Mouse (Mus musculus) Patski (cell line): Measurements from ENCODE around the gene Loxl4. TPM values are rescaled to one million over a fixed set of nuclear protein-coding genes. Genes with fewer than 3 reads are reported as not detected.

Experiments
- ATAC-seq: fragments of 100-300 bp; one replicate; pipeline ENCODE4 v1.8.0; 2021
- CTCF ChIA-PET: fragments of 350-600 bp; sonication (Branson Sonifier 250); formaldehyde crosslinking; loops from one replicate; lab custom pipeline; 2022; ENCODE audit warnings: inconsistent platforms; lab: Charles Lee
- POLR2A ChIA-PET: fragments of 350-600 bp; sonication (Branson Sonifier 250); formaldehyde crosslinking; loops from one replicate; lab custom pipeline; 2022; ENCODE audit warnings: antibody characterized with exemption, inconsistent platforms; lab: Charles Lee
- DNase-seq: peaks from one replicate; pipeline ENCODE4 v3.0.0-alpha.2; 2011; ENCODE audit warnings: low read depth, low spot score
- H3K27me3 ChIP-seq: fragments of 371-371 bp; one replicate; pipeline ENCODE4 v1.5.1; 2021
- CTCF ChIP-seq: fragments of 100-300 bp; IDR thresholded peaks from one replicate; pipeline ENCODE4 v1.5.1; 2021
- in situ Hi-C: fragments of 300-500 bp; cut with MboI; formaldehyde crosslinking; loops from 3 replicates; pipeline ENCODE4 v1.11.1; 2018; ENCODE audit warnings: low pct_unique_long_range_greater_than_20kb, mixed read lengths
- polyA plus RNA-seq: library from polyadenylated mRNA; unstranded; gene quantifications from one replicate; pipeline ENCODE4 v1.2.3, GENCODE M21; 2021

Gene Loxl4
- 0.08 TPM for polyA plus RNA-seq

DNA sequence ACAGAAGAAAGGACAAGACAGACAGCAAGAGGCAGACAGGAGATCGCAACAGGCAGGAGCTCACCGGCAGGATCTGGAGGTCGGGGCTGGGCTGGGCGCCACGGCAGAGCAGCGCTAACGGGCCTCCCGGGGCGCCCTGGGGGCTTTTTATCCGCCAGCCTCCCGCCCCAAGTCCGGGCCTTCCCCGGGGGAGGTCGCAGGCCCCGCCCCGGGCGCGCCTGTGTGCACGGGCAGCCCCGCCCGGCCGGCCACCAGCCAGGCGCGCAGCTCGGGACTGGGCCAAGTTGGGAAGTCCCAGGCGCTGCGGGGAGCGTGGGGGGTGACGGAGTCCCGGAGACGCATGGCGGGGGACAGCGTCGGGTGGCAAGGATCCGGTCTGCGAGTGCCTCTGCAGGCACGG, at the start of gene Loxl4:
Loxl4 (minus strand) TSS at position 160 of the 400 bp plus-strand sequence.
- POLR2A ChIA-PET = interaction anchor here (0.8 to 1.7 kb wide), 2 partner anchors 14 to 47 kb away, joined by 4 to 5 read pairs; no protein-coding TSS in a partner anchor
- ATAC-seq = no peak
- DNase-seq = no peak
- TF ChIP-seq CTCF = no peak
- in situ Hi-C loops = no loop called here
- no peaks in the 10 kb centered on the region for H3K27me3 ChIP-seq
- CTCF ChIA-PET = no interaction called here

DNA sequence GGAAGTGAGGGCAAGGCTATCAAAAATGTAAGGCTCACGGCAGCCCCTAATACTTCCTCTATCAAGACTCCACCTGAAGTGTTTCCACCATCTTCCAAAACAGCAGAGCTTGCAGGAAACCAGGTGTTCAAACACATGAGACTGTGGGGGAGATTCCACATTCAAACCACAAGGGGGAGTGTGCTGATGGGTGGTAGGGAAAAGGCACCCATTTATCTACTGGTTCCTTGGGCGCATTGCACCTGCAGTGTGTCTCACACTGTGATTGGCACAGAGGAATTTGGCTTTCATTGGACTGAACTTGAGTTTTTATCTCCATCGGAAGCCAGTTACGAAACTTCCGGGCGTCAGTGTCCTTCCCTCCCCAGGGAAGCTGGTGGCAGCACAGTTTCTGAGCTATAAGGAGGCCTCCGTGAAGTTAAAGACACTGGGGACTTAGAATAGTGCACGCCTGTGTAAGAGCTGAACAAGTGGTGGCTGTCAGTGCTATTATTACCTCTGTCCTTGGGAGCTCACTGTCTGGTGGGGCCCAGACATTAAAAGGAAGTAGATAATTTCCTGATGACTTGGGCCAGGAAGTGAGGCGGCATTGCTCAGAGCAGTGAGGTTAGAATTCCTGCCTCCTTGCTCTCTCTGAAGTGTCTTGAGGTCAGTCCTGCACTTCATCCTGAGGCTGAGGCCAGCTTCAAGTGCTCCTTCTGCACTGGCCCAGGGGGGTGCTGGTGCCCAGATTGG, 49.0 kb upstream of the Loxl4 start:
- no peak for ATAC-seq

DNA sequence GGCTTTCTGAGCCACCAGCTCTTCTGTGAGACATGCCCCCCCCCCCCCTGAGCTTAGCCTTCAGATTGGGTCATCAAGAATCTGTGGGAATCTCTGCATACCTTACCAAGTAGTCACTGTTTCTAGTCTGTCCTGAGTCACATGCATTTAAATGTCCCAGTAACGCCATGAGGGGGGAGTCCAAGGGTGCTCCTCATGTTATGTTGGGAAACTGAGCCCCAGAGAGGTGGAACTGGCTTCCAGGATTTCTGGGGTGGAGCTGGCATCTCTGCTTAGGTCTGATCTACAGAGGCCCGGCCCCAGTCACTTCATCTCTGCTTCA, 47.6 kb upstream of the Loxl4 start:
- no peaks in the 10 kb centered on the region for H3K27me3 ChIP-seq
- ChIA-PET CTCF (interaction anchor here (0.9 to 5.0 kb wide), 7 partner anchors 13 to 345 kb away, joined by 3 to 25 read pairs (median 4); no protein-coding TSS in a partner anchor), POLR2A (interaction anchor here (0.9 kb wide), 1 partner anchor 48 kb away, joined by 4 read pairs; the partner anchor contains the start of gene Loxl4)
- no peak for TF ChIP-seq CTCF
- ATAC-seq (peak; percentile 76), DNase-seq (peak; percentile 48)
- in situ Hi-C loops = no loop called here

More for the DNA sequence above, 49.0 kb upstream of the Loxl4 start:
- in situ Hi-C loops = no loop called here
- ChIA-PET CTCF (interaction anchor here (0.8 to 5.0 kb wide), 3 partner anchors 21 to 82 kb away, joined by 3 to 25 read pairs (median 4); no protein-coding TSS in a partner anchor), POLR2A (interaction anchor here (1.0 kb wide), 1 partner anchor 83 kb away, joined by 3 read pairs; no protein-coding TSS in a partner anchor)
- no peak for TF ChIP-seq CTCF
- H3K27me3 ChIP-seq = no peaks in the 10 kb centered on the region
- no peak for DNase-seq

DNA sequence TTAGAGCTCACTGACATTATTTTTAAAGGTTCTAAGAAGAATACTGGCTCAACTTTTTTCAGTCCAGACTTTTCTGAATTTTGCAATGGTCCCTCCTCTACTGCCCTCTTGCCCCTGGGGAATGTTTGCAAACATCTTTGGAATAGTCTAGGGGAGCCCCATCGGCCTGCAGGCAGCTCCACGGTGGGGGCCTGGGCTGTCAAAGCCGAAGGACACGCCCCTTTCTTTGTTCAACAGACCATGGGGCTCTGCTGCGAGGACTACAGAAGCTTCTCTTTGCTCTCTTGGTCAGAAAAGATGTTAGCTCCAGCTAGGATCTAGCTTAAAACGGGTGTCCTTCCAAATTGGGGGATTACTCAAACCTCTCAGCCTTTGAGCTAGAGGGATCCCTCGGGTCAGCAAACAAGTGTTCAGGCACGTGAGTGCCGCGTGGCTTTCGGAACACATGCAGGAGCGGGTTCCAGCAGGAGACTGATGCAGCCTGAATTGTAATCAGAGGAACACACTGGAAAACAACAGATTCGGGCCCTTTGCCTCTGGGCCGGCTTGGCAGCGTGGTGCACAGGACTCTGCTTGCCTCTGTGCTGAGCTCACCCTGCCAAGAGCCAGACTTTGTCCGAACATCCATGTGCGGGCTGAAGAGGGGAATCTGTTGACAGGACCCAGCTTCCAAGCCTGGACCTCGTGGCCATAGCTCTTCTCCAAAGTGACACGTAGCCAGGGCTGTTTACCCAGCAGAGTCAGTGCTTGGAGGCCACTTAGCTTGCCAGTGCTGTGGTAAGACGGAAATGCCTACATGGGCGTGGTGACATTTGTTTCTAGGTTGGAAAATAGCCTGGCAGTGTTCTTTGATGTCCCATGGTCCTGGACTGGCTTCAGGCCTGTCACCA, 47.0 kb upstream of the Loxl4 start:
- H3K27me3 ChIP-seq = no peaks in the 10 kb centered on the region
- ATAC-seq = no peak
- no peak for TF ChIP-seq CTCF
- ChIA-PET POLR2A (interaction anchor here (0.6 to 0.9 kb wide), 2 partner anchors 47 to 844 kb away, joined by 4 read pairs; partner anchors contain the start of gene Loxl4), CTCF (interaction anchor here (0.9 to 5.0 kb wide), 8 partner anchors 14 to 344 kb away, joined by 3 to 25 read pairs (median 4); no protein-coding TSS in a partner anchor)
- no peak for DNase-seq
- in situ Hi-C loops = loop anchor here (5.0 to 10.0 kb wide), 3 partner anchors 67 to 445 kb away; no protein-coding TSS in a partner anchor

GRCm38 (mm10) chr19:42658435-42659135, 46.0 kb upstream of the Loxl4 start:
- ATAC-seq (no peak), DNase-seq (no peak)
- TF ChIP-seq CTCF = no peak
- POLR2A ChIA-PET = no interaction called here
- peaks cover 2% of the 10 kb centered on the region for H3K27me3 ChIP-seq
- CTCF ChIA-PET = interaction anchor here (1.0 to 5.0 kb wide), 5 partner anchors 25 to 228 kb away, joined by 3 to 25 read pairs (median 5); no protein-coding TSS in a partner anchor
- in situ Hi-C loops = loop anchor here (5.0 to 10.0 kb wide), 3 partner anchors 66 to 444 kb away; no protein-coding TSS in a partner anchor

- ATAC-seq = no peak
- TF ChIP-seq CTCF = no peak
- DNase-seq = no peak
- ChIA-PET CTCF (interaction anchor here (1.5 kb wide), 1 partner anchor 340 kb away, joined by 3 read pairs; no protein-coding TSS in a partner anchor), POLR2A (no interaction called here)
- H3K27me3 ChIP-seq = peaks cover 3% of the 10 kb centered on the region
- in situ Hi-C loops = loop anchor here (5.0 to 10.0 kb wide), 3 partner anchors 65 to 443 kb away; no protein-coding TSS in a partner anchor
These were observed 45.2 kb upstream of the Loxl4 start for GRCm38 (mm10) chr19:42657769-42658168.

- in situ Hi-C loops = loop anchor here (5.0 to 10.0 kb wide), 3 partner anchors 65 to 443 kb away; no protein-coding TSS in a partner anchor
- H3K27me3 ChIP-seq = peaks cover 3% of the 10 kb centered on the region
- ATAC-seq = no peak
- no peak for DNase-seq
- no peak for TF ChIP-seq CTCF
- ChIA-PET POLR2A (no interaction called here), CTCF (interaction anchor here (1.5 kb wide), 1 partner anchor 340 kb away, joined by 3 read pairs; no protein-coding TSS in a partner anchor)
These were observed 44.7 kb upstream of the Loxl4 start for GRCm38 (mm10) chr19:42657306-42657705.

DNA sequence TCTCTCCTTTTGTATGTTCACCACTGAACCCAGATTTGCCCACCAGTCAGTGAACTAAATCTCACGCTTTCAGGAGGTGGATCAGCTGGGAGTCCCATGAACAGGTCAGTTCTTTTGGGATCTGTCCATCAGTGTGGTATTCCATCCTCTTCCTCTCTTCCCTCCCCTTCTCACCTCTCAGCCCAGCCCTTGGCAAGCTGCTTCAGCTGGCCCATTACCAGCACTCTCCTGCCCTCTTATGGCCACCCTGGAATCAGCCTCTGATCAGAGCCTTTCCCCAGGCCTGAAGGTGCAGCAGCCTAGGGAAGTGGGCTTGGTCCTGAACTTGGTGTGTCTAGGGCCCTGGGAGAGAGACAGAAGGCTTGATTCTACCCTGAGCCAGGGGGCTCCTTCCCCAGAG, 42.4 kb upstream of the Loxl4 start:
- POLR2A ChIA-PET = interaction anchor here (0.7 to 1.0 kb wide), 3 partner anchors 16 to 136 kb away, joined by 3 to 4 read pairs (median 3); partner anchors contain the start of gene R3hcc1l
- peak; percentile 84 for ATAC-seq
- CTCF ChIA-PET = interaction anchor here (0.8 to 2.8 kb wide), 14 partner anchors 16 to 342 kb away, joined by 3 to 15 read pairs (median 4); no protein-coding TSS in a partner anchor
- DNase-seq = no peak
- H3K27me3 ChIP-seq = peaks cover 7% of the 10 kb centered on the region
- TF ChIP-seq CTCF = peak; percentile 94
- in situ Hi-C loops = loop anchor here (5.0 to 10.0 kb wide), 3 partner anchors 63 to 440 kb away; no protein-coding TSS in a partner anchor

GRCm38 (mm10) chr19:42653091-42653490, 40.5 kb upstream of the Loxl4 start:
- CTCF ChIA-PET = interaction anchor here (1.4 to 2.8 kb wide), 6 partner anchors 18 to 337 kb away, joined by 5 to 15 read pairs (median 6); no protein-coding TSS in a partner anchor
- TF ChIP-seq CTCF = peak; percentile 42
- DNase-seq (no peak), ATAC-seq (no peak)
- peaks cover 11% of the 10 kb centered on the region for H3K27me3 ChIP-seq
- POLR2A ChIA-PET = interaction anchor here (1.0 kb wide), 1 partner anchor 73 kb away, joined by 3 read pairs; no protein-coding TSS in a partner anchor
- in situ Hi-C loops = loop anchor here (10.0 kb wide), 1 partner anchor 438 kb away; no protein-coding TSS in a partner anchor
